Mouse (Mus musculus) kidney, embryonic 16.5 days (tissue): Measurements from ENCODE around the gene Sbds. TPM values are rescaled to one million over a fixed set of nuclear protein-coding genes. Genes with fewer than 3 reads are reported as not detected.

Experiments
- ATAC-seq: fragments of 200-750 bp; cut with Nextera tagmentation; 2 replicates; pipeline ENCODE4 v1.8.0; 2017; ENCODE audit warnings: moderate TSS enrichment; ENCODE audit not compliant: low FRiP score, low TSS enrichment
- H3K27ac ChIP-seq: fragments of 300-500 bp; sonication (generic); 2 replicates; pipeline ENCODE4 v1.5.1; 2014; ENCODE audit warnings: low read length
- H3K27me3 ChIP-seq: fragments of 300-500 bp; sonication (generic); 2 replicates; pipeline ENCODE4 v1.6.1; 2014; ENCODE audit warnings: low read length, control low read depth, mixed read lengths; ENCODE audit not compliant: insufficient read depth
- H3K36me3 ChIP-seq: fragments of 300-500 bp; sonication (generic); 2 replicates; pipeline ENCODE4 v1.6.1; 2014; ENCODE audit warnings: low read length, control low read depth, mixed read lengths; ENCODE audit not compliant: insufficient read depth
- H3K4me1 ChIP-seq: fragments of 300-500 bp; sonication (generic); 2 replicates; pipeline ENCODE4 v1.6.1; 2014; ENCODE audit warnings: low read length, control low read depth, mixed read lengths; ENCODE audit not compliant: insufficient read depth
- H3K4me2 ChIP-seq: fragments of 300-500 bp; sonication (generic); replicated peaks from 2 replicates; pipeline ENCODE4 v1.6.1; 2014; ENCODE audit warnings: low read depth, low read length
- H3K4me3 ChIP-seq: fragments of 300-500 bp; sonication (generic); 2 replicates; pipeline ENCODE4 v1.5.1; 2014; ENCODE audit warnings: mild to moderate bottlenecking, low read length
- H3K9ac ChIP-seq: fragments of 300-500 bp; sonication (generic); replicated peaks from 2 replicates; pipeline ENCODE4 v1.6.1; 2014; ENCODE audit warnings: low read length
- H3K9me3 ChIP-seq: fragments of 300-500 bp; sonication (generic); 2 replicates; pipeline ENCODE4 v1.6.1; 2016; ENCODE audit warnings: low read length, control low read depth
- WGBS: fragments of 180-500 bp; shearing (Covaris S2); extraction: QIAGEN DNeasy Blood & Tissue Kit; methylation state at CpG from one replicate; pipeline ENCODE4 v1.1.7; 2014; 5-methylcytosine and 5-hydroxymethylcytosine counted together
- polyA plus RNA-seq: library from polyadenylated mRNA; unstranded; fragments of >200 nt; fragmentation: Nextera tagmentation; extraction: Ambion mirVana; gene quantifications from 2 replicates; pipeline ENCODE4 v1.2.1, GENCODE M21; 2015

Gene Sbds
- polyA plus RNA-seq, 1 experiment from 2014 or later, result 72.2 TPM

DNA sequence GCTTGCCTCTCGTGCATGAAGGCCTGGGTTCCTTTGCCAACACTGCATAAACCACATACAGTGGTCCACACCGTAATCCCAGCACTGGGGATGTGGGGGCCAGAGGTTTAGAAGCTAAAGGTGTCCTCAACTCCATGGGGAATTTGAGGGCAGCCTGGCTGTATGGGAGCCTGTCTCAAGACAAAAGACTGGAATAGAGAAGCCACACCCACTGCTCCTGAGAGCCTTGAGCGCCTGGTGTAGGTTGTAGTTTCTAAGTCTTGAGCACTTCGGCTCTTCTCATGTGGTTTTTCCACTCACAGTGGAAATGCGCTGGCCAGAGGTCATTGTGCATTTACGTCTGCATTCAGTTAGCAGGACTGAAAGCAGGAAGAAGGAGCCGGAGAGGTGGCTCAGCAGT, 32.8 kb upstream of the Sbds start:
- WGBS, result 93% methylated on average over 7 of the region's 7 CpGs
- Histone ChIP-seq H3K4me1 (no peaks in the 10 kb centered on the region), H3K4me3 (no peak overlapping the region), H3K27ac (no peak overlapping the region), H3K9me3 (peaks cover 9% of the 10 kb centered on the region; the same call in 1 of the 2 replicates), H3K4me2 (no peak overlapping the region), H3K27me3 (no peaks in the 10 kb centered on the region), H3K9ac (no peak overlapping the region), H3K36me3 (peaks cover 43% of the 10 kb centered on the region)
- no peak for ATAC-seq

DNA sequence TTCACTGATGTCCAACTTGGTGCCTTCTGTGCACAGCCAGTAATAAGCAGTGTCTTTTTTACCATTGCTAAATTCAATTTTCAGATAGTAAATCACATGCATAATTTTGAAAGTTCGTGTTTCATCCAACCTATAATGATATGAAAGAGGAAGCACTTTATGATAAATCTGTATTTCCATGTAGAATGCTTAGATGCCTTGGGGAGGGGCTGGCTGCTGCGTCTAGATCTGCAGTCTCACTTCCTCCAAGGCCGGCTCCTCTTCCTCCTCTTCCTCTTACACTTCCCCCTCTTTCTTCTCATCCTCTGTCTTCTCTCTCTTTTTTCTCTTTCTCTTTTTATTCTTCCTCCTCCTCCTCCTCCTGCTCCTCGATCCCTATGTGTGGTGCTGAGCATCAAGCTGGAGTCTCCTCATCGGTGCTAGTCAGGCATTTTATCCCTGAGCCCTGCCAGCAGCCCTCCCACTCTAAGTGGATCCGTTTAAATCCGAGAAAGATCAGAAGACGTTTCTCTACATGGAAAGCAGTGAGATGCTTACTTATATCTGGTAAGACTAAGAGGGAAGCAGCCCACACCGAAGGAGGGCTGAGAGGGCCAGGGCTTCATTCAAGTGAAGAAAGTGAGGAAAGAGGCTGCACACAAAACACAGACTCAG, 27.9 kb upstream of the Sbds start:
- Histone ChIP-seq H3K4me3 (no peak overlapping the region), H3K27me3 (no peaks in the 10 kb centered on the region), H3K4me2 (no peak overlapping the region), H3K4me1 (no peaks in the 10 kb centered on the region), H3K27ac (no peak overlapping the region), H3K9me3 (peaks cover 5% of the 10 kb centered on the region; the same call in 1 of the 2 replicates), H3K36me3 (peaks cover 55% of the 10 kb centered on the region), H3K9ac (no peak overlapping the region)
- ATAC-seq, result no peak
- 97% methylated on average over 9 of the region's 9 CpGs for WGBS

DNA sequence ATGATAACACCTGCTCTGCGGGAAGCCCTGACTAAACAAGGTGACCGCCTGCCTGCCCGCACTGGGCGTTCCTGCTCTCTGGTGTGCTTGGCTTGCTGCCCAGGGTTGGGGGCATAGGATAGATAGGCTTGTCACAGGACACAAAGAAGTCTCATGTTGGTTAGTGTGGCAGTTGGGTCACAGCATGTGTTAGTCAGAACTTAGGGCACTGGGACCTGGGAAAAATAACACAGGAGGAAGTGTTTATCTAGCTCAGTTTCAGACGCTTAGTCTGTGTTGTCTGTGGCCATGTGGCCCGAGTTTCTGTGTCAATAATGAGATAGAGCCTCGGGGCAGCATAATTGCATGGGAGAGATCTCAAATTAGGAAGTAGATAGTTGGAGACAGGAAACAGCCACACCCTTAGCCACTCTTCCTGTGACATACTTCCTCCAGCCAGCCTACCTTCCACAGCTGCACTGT, 22.7 kb upstream of the Sbds start:
- Histone ChIP-seq H3K36me3 (peaks cover 68% of the 10 kb centered on the region), H3K9me3 (no peaks in the 10 kb centered on the region), H3K27me3 (no peaks in the 10 kb centered on the region), H3K27ac (no peak overlapping the region), H3K4me2 (no peak overlapping the region), H3K4me1 (no peaks in the 10 kb centered on the region), H3K9ac (no peak overlapping the region), H3K4me3 (no peak overlapping the region)
- no peak for ATAC-seq
- 85% methylated on average over 7 of the region's 7 CpGs for WGBS

DNA sequence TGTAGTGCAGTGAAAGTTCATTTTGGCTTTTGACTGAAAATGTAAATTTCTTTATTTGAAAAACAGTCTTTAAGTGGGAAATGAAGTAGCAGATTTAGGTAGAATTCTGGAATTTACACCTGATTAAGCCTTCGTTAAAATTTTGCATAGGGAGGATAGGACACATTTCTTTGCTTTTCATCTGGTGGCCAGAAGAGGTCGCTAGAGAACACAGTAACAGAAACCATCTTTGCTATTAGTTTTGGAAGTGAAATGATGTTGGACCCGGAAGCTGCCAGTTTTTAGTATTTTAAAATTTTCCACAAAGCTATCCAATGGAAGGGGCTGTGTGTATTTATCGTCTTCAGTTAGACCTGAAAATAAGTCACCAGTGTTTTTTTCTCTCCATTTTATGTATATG, 20.2 kb upstream of the Sbds start:
- no peaks in the 10 kb centered on the region for H3K4me1 ChIP-seq
- H3K27me3 ChIP-seq, result no peaks in the 10 kb centered on the region
- H3K9me3 ChIP-seq, result no peaks in the 10 kb centered on the region
- no peak overlapping the region for H3K4me2 ChIP-seq
- peaks cover 65% of the 10 kb centered on the region for H3K36me3 ChIP-seq
- 43% methylated on average over 4 of the region's 4 CpGs for WGBS
- H3K9ac ChIP-seq, result no peak overlapping the region
- no peak overlapping the region for H3K27ac ChIP-seq
- H3K4me3 ChIP-seq, result no peak overlapping the region
- ATAC-seq, result no peak

DNA sequence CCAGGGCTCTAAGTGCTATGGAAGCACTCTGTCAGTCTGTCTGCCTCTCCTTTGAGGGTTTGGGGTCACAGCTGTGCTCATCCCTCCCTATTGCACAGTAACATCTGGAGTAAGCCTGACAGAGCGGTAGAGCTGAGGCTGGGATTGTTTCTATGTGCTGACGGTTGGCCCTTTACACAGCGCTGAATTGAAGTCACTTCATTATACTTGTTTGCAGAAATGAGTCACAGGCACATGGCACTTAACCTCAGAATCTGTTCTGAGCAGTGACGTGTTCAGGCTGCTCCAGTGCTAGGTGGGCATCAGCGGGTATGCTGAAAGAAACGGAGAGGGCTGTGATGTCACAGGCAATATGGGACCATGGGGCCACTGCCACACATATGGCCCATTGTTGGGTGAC, 17.7 kb upstream of the Sbds start:
- Histone ChIP-seq H3K4me1 (no peaks in the 10 kb centered on the region), H3K36me3 (peaks cover 58% of the 10 kb centered on the region), H3K27ac (no peak overlapping the region), H3K9me3 (no peaks in the 10 kb centered on the region), H3K4me2 (no peak overlapping the region), H3K27me3 (no peaks in the 10 kb centered on the region), H3K4me3 (no peak overlapping the region), H3K9ac (no peak overlapping the region)
- ATAC-seq, result no peak
- 90% methylated on average over 6 of the region's 6 CpGs for WGBS

DNA sequence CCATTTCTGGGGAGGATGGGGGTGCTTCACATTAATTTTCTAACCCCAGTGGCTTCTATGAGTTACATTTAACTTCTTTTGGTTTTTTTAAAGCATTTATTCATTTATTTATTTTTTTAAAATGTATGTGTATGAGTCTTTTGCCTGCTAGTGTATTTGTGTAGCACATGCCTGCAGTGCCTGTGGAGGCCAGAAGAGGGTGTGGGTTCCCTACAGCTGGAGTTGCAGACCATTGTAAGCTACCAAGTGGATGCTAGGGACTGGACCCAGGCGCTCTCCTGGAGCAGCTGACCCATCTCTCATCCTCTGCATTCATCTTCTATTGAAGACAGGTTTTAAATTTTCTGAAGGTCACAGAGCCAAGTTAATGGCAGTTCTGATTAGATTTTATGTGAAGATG, 17.0 kb upstream of the Sbds start:
- Histone ChIP-seq H3K27ac (no peak overlapping the region), H3K27me3 (no peaks in the 10 kb centered on the region), H3K4me3 (no peak overlapping the region), H3K4me2 (no peak overlapping the region), H3K36me3 (peaks cover 59% of the 10 kb centered on the region), H3K9me3 (no peaks in the 10 kb centered on the region), H3K4me1 (no peaks in the 10 kb centered on the region), H3K9ac (no peak overlapping the region)
- 87% methylated on average over 1 of the region's 1 CpGs for WGBS
- ATAC-seq, result no peak

DNA sequence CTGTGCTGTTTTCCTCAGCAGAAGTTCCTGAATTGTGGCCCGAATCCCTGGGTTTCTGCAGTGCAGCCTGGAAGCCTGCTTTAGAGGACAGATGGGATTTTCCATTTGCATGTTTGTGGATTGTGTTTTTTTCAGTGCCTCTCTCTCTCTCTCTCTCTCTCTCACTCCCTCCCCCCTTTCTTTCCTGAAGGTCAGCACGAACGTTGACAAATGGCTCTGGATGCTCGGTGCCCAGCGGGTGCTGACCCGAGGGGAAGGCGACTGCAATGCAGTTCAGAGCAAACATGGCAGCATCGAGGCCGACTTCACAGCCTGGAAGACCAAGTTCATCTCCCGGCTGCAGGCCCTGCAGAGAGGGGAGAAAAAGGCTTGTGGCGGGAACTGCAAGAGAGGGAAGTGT, 13.6 kb upstream of the Sbds start:
- Histone ChIP-seq H3K4me1 (no peaks in the 10 kb centered on the region), H3K9ac (no peak overlapping the region)
- 82% methylated on average over 10 of the region's 11 CpGs for WGBS

DNA sequence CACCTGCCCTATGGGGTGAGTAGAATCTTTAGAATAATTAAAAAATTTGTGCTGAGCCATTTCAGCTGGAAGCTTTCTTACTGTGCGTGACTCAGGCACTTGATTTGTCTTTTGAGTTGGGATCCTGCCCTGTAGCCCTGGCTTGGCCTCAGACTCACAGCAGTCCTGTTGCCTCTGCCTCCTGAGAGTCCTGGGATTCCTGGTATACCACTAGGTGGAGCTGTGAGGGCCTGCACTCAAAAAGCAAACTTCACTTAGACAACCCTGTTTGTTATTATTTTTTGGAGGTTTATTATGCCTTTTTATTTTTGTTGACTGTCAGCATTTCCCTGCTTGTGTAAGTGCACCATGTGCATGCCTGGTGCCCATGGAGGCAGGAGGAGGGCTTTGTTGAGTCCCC, 12.0 kb upstream of the Sbds start:
- Histone ChIP-seq H3K9me3 (no peaks in the 10 kb centered on the region), H3K36me3 (peaks cover 52% of the 10 kb centered on the region), H3K9ac (no peak overlapping the region), H3K27ac (no peak overlapping the region), H3K4me3 (no peak overlapping the region), H3K4me1 (no peaks in the 10 kb centered on the region), H3K4me2 (no peak overlapping the region), H3K27me3 (no peaks in the 10 kb centered on the region)
- no peak for ATAC-seq
- WGBS, result 100% methylated on average over 1 of the region's 1 CpGs

More for the DNA sequence above, 13.6 kb upstream of the Sbds start:
- Histone ChIP-seq H3K9me3 (no peaks in the 10 kb centered on the region), H3K4me2 (no peak overlapping the region), H3K4me3 (no peak overlapping the region), H3K27ac (no peak overlapping the region), H3K36me3 (peaks cover 53% of the 10 kb centered on the region), H3K27me3 (no peaks in the 10 kb centered on the region)
- ATAC-seq, result no peak

DNA sequence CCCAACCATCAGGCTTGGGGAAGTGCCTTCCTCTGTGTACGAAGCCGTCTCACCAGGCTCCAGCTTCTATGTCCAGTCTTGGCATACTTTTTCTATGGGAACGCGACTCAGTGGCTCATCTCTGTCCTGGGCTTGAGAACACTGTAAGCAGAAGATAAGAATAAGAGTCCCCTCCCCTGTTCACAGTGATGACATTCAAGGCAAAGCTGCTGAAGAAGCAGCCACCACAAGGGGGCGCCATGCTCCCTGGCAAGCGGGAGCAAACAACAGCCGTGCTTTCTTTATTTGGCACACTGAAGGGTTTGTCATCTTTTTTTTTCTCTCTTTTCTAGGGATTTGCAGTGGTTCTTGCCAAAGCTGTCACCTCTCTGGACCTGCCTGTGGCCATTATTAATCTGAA, 11.3 kb upstream of the Sbds start:
- H3K27me3 ChIP-seq, result no peaks in the 10 kb centered on the region
- H3K4me1 ChIP-seq, result no peaks in the 10 kb centered on the region
- H3K36me3 ChIP-seq, result peaks cover 46% of the 10 kb centered on the region
- H3K4me3 ChIP-seq, result no peak overlapping the region
- H3K9ac ChIP-seq, result no peak overlapping the region
- H3K27ac ChIP-seq, result no peak overlapping the region
- no peaks in the 10 kb centered on the region for H3K9me3 ChIP-seq
- ATAC-seq, result no peak
- WGBS, result 89% methylated on average over 7 of the region's 7 CpGs
- no peak overlapping the region for H3K4me2 ChIP-seq

DNA sequence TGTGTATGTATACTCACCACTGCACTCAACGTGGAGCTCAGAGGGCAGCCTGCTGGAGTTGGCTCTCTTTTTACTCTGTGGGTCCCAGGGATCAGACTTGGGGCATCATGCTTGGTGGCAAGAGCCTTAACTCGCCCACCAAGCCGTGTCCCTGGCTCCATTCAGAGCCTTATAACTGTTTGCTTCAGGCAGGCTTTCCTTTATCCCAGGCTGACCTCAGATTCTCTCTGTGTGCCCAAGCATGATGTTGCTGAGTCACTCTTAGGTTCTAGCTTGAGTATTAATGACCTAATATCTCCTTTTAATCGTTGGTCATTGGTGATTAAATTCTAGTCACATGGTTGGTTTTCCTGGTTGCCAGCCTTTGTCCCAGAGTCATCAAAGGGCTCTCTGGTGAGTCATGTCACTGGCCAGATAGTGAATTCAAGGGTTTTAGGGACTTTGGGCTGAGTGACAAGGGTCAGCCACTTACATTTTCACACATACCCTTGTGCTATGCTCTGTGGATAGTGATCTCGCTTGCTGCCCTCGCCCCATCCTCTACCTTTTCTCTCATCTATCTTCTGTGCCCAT, 9.2 kb upstream of the Sbds start:
- H3K4me2 ChIP-seq, result no peak overlapping the region
- no peaks in the 10 kb centered on the region for H3K27me3 ChIP-seq
- 86% methylated on average over 6 of the region's 6 CpGs for WGBS
- no peaks in the 10 kb centered on the region for H3K9me3 ChIP-seq
- H3K36me3 ChIP-seq, result peaks cover 35% of the 10 kb centered on the region
- no peaks in the 10 kb centered on the region for H3K4me1 ChIP-seq
- no peak for ATAC-seq
- no peak overlapping the region for H3K9ac ChIP-seq
- H3K27ac ChIP-seq, result no peak overlapping the region
- no peak overlapping the region for H3K4me3 ChIP-seq
